Mouse (Mus musculus): ENCODE measurements at regions not wholly inside any gene's neighbourhood (a gene's known extent, or its start where the extent isn't known, plus 50 kb on each side); places are given as distances from the start of the nearest gene placed in this dataset.
A peak's percentile ranks its signal among the peaks of the same experiment; 100 is the strongest.

DNA sequence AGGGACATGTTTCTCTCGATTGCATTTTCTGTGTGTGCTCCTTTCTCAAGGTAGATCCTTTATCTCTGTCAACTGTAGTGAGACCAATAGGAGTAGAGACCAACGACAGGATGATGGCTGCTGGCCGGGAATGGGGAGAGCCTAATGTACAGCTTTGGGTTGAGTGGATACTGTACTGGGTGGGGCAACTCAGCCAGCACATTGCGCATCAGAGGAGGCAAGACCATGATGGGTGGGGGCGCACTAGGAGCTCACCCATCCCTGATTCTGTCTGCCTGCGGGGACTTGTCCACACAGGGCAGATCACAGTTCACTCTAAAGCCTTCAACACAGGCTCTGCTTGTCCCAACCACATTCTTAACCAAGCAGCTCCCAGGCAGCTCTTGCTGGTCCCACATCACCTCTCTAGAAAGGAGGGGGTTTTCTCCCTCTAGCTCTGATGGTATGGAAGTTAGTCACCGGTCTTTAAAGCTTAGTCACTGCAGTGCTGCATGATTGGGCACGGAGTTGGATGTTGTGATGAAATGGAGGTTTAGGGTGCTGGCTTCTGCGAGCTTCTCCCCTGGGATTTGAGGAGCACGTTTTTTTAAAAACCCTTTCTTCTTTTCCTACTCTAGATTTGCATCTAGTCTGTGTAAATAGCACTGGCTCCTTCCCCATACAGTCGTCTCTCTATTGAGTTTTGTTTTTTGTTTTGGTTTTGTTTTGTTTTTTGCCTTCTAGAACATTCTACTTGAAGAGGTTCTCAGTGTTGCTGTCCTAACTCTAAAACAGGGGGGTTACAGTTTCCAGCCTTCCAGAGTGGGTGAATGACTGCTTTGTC lies 118.3 kb upstream of the Frmd6 start:
- ATAC-seq (replicated peaks; ENCODE audit: low FRiP score, low TSS enrichment, poor library complexity, severe bottlenecking), result no peak

GRCm38 (mm10) chr12:70707629-70708289 lies 117.6 kb upstream of the Frmd6 start:
- no peak for ATAC-seq (replicated peaks; ENCODE audit: low FRiP score, low TSS enrichment, poor library complexity, severe bottlenecking)

- ATAC-seq (replicated peaks; ENCODE audit: low FRiP score, low TSS enrichment, poor library complexity, severe bottlenecking), result no peak
Observed at GRCm38 (mm10) chr12:70708290-70708668, 117.0 kb upstream of the Frmd6 start.

GRCm38 (mm10) chr12:70710311-70710710 lies 115.0 kb upstream of the Frmd6 start:
- no peak for ATAC-seq (replicated peaks; ENCODE audit: low FRiP score, low TSS enrichment, poor library complexity, severe bottlenecking)

DNA sequence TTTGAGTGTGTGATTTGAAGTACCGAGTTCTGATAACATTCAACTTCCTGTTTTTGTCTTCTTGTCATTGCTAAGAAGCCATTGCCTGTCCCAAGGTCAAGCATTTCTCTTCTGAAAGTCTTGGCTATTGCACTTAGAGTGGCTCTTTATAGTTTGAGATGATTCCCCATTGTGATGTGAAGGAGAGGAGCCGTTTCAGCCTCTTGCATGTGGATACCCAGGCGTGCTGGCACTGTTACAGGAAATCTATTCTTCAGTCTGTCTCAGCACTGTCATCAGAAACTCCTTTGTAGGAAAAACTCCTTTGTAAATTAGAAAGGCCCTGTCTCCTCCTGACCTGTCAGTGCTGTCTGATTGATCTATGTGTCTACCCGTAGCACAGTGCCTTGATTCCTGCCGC lies 114.3 kb upstream of the Frmd6 start:
- ATAC-seq (replicated peaks; ENCODE audit: low FRiP score, low TSS enrichment, poor library complexity, severe bottlenecking), result no peak

DNA sequence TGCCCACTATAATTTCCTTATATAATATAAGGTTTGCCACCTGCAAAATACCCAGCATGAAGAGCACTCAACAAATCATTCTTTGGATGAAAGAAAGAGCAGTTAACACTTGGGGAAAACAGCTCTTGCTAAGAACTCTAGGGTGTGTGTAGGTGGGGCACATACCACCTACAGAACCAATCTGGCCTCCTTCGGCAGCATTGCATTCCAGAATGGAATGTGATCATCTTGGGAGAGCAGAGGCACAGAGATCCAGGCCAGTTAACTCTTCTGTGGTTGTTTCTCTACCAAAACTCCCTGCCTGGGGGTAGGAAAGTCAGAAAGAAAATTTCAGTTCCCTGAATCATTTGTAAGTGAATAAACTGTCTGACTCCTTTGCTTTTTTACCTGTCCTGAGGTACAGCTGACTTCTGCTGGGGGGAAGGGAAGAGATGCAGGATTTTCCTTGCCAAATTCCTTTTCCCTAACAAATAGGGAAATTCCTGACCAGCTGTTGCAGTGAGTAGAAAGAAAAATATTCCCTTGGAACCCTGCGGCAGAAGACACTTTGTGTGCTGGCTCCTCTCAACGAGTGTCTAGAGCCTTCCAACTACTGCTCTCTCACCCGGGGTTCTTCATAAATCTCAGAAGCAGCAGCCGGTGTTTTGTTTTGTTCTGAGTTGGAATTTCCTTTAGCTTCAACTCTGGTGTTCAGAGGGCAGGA lies 112.8 kb upstream of the Frmd6 start:
- no peak for ATAC-seq (replicated peaks; ENCODE audit: low FRiP score, low TSS enrichment, poor library complexity, severe bottlenecking)

GRCm38 (mm10) chr12:70713499-70714280 lies 111.6 kb upstream of the Frmd6 start:
- ATAC-seq (replicated peaks; ENCODE audit: low FRiP score, low TSS enrichment, poor library complexity, severe bottlenecking), result 0 out of 2 replicates have a peak, but pooled peaks have one; percentile 26

DNA sequence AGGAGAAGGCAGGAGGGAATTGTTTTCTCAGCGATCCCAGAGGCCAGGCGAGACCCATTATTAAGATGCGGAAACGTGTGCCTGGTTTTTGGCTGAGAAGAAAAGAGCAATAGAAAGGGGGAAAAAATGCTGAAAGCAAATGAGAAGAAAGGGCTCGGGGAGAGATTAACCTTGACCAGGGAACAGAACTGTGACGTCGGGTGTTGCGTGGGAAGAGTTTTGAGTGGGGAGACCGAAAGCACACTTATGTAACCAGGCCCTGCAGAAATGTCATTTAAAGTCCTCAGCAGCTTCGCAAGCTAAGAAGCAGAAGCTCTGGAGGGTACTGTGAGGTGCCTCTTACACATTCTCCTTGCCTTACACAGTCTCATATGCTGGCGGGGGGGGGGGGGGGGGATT lies 111.0 kb upstream of the Frmd6 start:
- ATAC-seq (replicated peaks; ENCODE audit: low FRiP score, low TSS enrichment, poor library complexity, severe bottlenecking), result no peak

DNA sequence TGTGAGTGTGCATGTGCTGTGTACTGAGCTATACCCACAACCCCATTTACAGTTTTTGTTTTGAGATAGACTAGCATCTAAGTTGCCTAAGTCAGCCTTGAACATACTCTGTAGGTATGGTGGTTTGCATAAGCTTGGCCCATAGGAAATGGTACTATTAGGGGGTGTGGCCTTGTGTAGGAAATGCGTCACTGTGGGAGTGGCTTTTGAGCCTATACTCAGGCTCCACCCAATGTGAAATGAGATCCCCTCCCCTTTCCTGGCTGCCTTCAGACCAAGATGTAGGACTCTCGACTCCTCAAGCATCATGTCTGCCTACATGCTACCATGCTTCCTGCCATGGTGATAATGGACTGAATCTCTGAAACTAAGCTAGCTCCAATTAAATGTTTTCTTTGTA lies 109.5 kb upstream of the Frmd6 start:
- ATAC-seq (replicated peaks; ENCODE audit: low FRiP score, low TSS enrichment, poor library complexity, severe bottlenecking), result no peak

GRCm38 (mm10) chr12:70718602-70719001 lies 106.7 kb upstream of the Frmd6 start:
- ATAC-seq (replicated peaks; ENCODE audit: low FRiP score, low TSS enrichment, poor library complexity, severe bottlenecking), result no peak

DNA sequence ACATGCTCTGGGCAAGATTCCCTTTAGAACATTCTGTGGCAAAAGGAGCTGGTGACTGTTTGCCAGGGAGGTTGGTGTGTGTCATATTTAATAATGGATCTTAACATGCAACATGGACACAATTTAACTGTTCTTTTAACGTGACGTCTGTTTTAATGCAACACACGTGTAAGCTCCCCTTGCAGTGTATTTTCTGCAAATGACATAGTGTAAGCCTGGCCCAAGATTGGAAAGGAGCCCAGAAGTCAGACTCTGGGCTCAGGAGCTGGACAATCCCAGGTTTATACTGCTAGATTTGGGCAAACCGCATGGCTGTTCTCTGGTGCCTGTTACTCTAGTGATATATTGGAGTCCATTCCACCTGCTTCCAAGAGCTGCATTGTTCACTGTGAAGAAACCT lies 106.1 kb upstream of the Frmd6 start:
- ATAC-seq (replicated peaks; ENCODE audit: low FRiP score, low TSS enrichment, poor library complexity, severe bottlenecking), result no peak

DNA sequence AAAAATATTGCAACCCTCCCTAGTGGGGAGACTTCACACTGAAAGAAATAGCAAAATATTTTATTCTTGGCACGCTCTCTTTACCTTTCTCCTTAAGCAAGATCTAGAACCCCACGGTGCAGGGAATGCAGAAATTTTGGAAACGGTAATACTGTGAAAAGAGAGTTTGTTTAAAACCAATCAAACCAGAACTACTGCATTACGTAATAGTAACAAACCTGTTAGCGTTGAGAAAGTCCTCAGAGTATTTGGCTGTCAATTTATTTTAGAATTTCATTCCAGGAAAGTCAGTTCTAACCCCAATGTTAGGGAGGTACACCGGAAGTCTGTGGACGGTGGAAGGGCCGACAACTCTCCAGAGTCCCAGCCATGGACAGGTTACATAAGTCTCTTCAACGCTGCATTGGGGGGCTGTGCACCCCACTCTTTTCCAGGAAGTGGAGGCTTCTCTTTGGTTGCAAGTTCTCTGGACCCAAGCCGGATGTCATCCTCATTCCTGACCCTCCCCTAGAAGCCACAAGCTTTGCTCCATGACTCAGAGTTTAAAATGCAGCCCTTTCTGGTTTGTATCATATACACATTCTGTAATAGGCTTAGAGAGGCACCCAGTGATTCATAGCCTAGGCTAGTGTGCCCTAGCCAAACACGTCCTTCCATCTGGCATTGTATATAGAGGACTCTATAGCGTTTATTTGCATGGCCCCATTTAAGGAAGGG lies 105.0 kb upstream of the Frmd6 start:
- ATAC-seq (replicated peaks; ENCODE audit: low FRiP score, low TSS enrichment, poor library complexity, severe bottlenecking), result no peak

DNA sequence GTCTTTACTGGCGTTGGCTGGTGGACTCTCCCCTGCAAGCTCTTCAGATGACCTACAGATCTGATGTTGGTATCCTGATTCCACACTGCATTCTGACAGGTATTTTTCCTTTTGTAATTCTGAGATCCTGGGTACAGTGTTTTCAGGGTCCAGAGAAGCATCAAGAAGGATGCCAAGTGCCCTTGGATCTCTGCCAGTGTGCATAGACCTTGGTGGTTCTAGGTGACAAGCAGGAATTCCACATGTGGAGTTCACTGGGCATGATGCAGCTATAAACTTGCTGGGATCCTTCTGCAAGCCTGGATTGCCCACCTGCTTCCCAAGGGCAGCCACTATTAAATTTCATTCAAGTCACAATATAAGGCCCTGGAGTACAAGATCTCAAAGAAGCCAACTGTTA lies 100.0 kb upstream of the Frmd6 start:
- no peak for ATAC-seq (replicated peaks; ENCODE audit: low FRiP score, low TSS enrichment, poor library complexity, severe bottlenecking)

DNA sequence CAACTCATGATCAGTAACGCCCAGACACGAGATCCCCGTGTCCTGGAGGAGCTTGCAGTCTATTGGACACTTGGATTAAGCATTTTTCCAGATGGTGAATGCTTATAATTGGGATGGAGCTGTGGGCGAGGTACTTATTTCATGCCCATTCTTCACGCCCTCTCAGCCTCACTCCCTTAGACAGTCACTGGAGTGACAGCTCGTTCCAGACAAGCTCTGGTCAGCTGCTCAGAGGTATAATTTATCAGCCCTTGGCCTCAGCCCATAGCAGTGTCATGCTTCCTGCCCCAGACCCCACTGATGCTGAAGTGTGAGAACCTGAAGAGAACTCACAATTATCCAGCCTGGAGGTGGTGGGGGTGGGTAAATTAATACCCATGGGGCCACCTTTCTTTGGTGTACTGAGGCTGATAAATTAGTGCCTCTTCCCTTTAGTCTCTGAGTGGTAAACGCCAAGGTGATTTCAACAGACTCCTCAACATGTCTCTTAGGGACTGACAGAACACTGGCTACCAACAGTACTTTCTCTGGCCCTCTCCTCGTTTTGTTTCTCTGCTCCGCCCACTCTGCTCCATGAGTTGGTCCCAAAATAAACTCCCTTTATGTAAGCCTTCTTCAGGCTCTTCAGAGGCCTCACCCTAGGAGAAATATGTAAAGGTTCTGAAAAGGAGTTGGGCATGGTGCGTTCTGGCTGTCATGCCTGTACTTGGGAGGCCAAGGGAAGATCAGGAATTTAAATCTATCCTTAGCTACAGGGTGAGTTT lies 97.6 kb upstream of the Frmd6 start:
- ATAC-seq (replicated peaks; ENCODE audit: low FRiP score, low TSS enrichment, poor library complexity, severe bottlenecking), result no peak

- ATAC-seq (replicated peaks; ENCODE audit: low FRiP score, low TSS enrichment, poor library complexity, severe bottlenecking), result no peak
Observed at GRCm38 (mm10) chr12:70728407-70728806, 96.9 kb upstream of the Frmd6 start.

GRCm38 (mm10) chr12:70729961-70730360 lies 95.4 kb upstream of the Frmd6 start:
- ATAC-seq (replicated peaks; ENCODE audit: low FRiP score, low TSS enrichment, poor library complexity, severe bottlenecking), result no peak

GRCm38 (mm10) chr12:70731498-70731897 lies 93.8 kb upstream of the Frmd6 start:
- ATAC-seq (replicated peaks; ENCODE audit: low FRiP score, low TSS enrichment, poor library complexity, severe bottlenecking), result no peak

DNA sequence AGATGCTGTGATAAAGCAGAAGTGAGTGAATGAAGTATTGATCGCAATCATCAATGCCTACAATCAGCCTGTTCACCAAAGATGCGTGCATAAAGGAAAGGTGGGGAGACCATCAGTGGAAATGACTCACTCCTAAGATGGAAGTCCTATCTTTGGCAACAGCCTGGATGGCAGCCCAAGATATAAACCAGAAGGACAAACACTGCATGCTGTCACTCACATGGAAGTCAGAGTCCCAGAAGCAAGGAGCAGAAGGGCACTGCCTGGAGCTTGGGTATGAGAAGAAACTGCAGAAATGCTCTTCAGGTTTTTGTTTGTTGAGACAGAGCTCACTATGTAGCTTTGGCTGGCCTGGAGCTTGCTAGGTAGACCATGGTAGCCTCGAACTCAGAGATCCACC lies 92.7 kb upstream of the Frmd6 start:
- ATAC-seq (replicated peaks; ENCODE audit: low FRiP score, low TSS enrichment, poor library complexity, severe bottlenecking), result no peak

GRCm38 (mm10) chr12:70738554-70738953 lies 86.8 kb upstream of the Frmd6 start:
- no peak for ATAC-seq (replicated peaks; ENCODE audit: low FRiP score, low TSS enrichment, poor library complexity, severe bottlenecking)
